Mouse (Mus musculus) myocyte (in vitro differentiated cells): ENCODE measurements around the gene Dkk3.

Experiments
- CEBPB ChIP-seq: IDR thresholded peaks from 2 replicates; pipeline ENCODE4 v1.6.1; 2011; ENCODE audit warnings: mild to moderate bottlenecking, moderate library complexity; ENCODE audit not compliant: poor library complexity, insufficient read depth, severe bottlenecking
- E2F4 ChIP-seq: IDR thresholded peaks from one replicate; pipeline ENCODE4 v1.6.1; 2011; ENCODE audit warnings: mild to moderate bottlenecking, control low read depth, moderate library complexity; ENCODE audit not compliant: insufficient read depth
- MYOG ChIP-seq, 3 experiments: IDR thresholded peaks; one replicate each; pipeline ENCODE4 v1.6.1; 2011; ENCODE audit warnings: control low read depth in 2 of 3, low read depth in 2 of 3, mild to moderate bottlenecking in 2 of 3; ENCODE audit not compliant: insufficient read length in 2 of 3, control insufficient read depth in 1 of 3, insufficient read depth in 1 of 3
- POLR2A ChIP-seq: IDR thresholded peaks from one replicate; pipeline ENCODE4 v1.6.1; 2011; ENCODE audit warnings: low read depth, mild to moderate bottlenecking, control low read depth, moderate library complexity; ENCODE audit not compliant: insufficient read length
- POLR2AphosphoS2 ChIP-seq: IDR thresholded peaks from one replicate; pipeline ENCODE4 v1.6.1; 2011; ENCODE audit warnings: low read depth, control low read depth; ENCODE audit not compliant: insufficient read length
- TCF12 ChIP-seq: IDR thresholded peaks from one replicate; pipeline ENCODE4 v1.6.1; 2011; ENCODE audit warnings: mild to moderate bottlenecking, control low read depth; ENCODE audit not compliant: poor library complexity, insufficient read depth, severe bottlenecking
- USF1 ChIP-seq: IDR thresholded peaks from one replicate; pipeline ENCODE4 v1.6.1; 2011; ENCODE audit warnings: low read depth, mild to moderate bottlenecking, control low read depth, moderate library complexity

DNA sequence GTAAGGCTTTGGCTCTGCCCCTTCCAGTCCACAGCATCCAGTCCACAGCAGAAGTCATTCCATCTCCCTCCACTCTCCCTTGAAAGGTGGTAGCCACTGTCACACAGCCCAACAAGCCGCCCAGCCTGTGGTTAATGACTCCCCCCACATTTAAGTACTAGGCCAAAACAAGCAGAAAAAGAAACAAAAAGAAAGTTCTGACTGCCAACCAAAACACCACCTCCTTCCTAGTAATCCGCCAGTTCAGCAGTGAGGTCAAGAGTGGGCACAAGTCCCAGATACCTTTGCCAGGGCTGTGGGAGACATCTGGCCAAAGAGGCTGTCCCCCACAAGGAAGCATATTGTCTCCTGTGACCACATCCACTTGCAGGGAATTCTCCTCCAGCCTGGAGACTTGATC, 10.9 kb downstream of the Dkk3 start:
- TF ChIP-seq POLR2A = no peak
- TF ChIP-seq USF1 = no peak
- TF ChIP-seq CEBPB = no peak
- TF ChIP-seq E2F4 = no peak
- TF ChIP-seq TCF12 = no peak
- no peak for TF ChIP-seq MYOG (IDR thresholded peaks at IDR 0.05; ENCODE audit: control insufficient read depth in 1 of 3, insufficient read depth in 1 of 3, insufficient read length in 2 of 3, low read depth in 2 of 3)
- no peak for TF ChIP-seq POLR2AphosphoS2
